Mouse (Mus musculus) heart, adult 2 months (tissue): ENCODE measurements at regions not wholly inside any gene's neighbourhood (a gene's known extent, or its start where the extent isn't known, plus 50 kb on each side); places are given as distances from the start of the nearest gene placed in this dataset.

Experiments
- CTCF ChIP-seq: fragments of 200-600 bp; IDR thresholded peaks from 2 replicates; pipeline ENCODE4 v1.8.1; 2022; ENCODE audit warnings: antibody characterized with exemption, mild to moderate bottlenecking, moderate library complexity
- POLR2A ChIP-seq: fragments of 200-500 bp; IDR thresholded peaks from 2 replicates; pipeline ENCODE4 v1.6.1; 2011; ENCODE audit warnings: mild to moderate bottlenecking, low read depth, low read length, control low read depth; ENCODE audit not compliant: insufficient read depth

GRCm38 (mm10) chr16:52879463-52880114, 425.7 kb upstream of the Alcam start:
- TF ChIP-seq CTCF (no peak), POLR2A (no peak)
